Mouse (Mus musculus): ENCODE measurements at regions not wholly inside any gene's neighbourhood (a gene's known extent, or its start where the extent isn't known, plus 50 kb on each side); places are given as distances from the start of the nearest gene placed in this dataset. TPM values are rescaled to one million over a fixed set of nuclear protein-coding genes. Genes with fewer than 3 reads are reported as not detected.
"Not testable (repeated sequence)": the region's sequence is repeated elsewhere in the genome, so short reads cannot be mapped to it uniquely, and the experiment has no call there.

GRCm38 (mm10) chr1:165012376-165012775, 77.0 kb upstream of the Xcl1 start:
- Histone ChIP-seq H3K36me3 (no peaks in the 10 kb centered on the region), H3K27me3 (ENCODE audit: insufficient read depth, poor library complexity, severe bottlenecking) (no peaks in the 10 kb centered on the region), H3K4me3 (no peak overlapping the region), H3K27ac (no peak overlapping the region), H3K9me3 (no peaks in the 10 kb centered on the region), H3K4me1 (peaks cover 10% of the 10 kb centered on the region; the same call in 1 of the 2 replicates)
- DNase-seq (ENCODE audit: low spot score): no peak
- 28% methylated on average over 3 of the region's 3 CpGs for WGBS

- WGBS: 64% methylated on average over 10 of the region's 10 CpGs
- H3K9me3 ChIP-seq: no peaks in the 10 kb centered on the region
- no peaks in the 10 kb centered on the region for H3K36me3 ChIP-seq
- 0 out of 2 replicates have a peak, but pooled peaks cover 10% of the 10 kb centered on the region for H3K4me1 ChIP-seq
- DNase-seq (ENCODE audit: low spot score): no peak
- no peaks in the 10 kb centered on the region for H3K27me3 ChIP-seq (ENCODE audit: insufficient read depth, poor library complexity, severe bottlenecking)
- H3K4me3 ChIP-seq: no peak overlapping the region
- H3K27ac ChIP-seq: no peak overlapping the region
Observed at GRCm38 (mm10) chr1:164999515-164999914, 64.2 kb upstream of the Xcl1 start.

- no peak for DNase-seq (ENCODE audit: low spot score)
- 77% methylated on average over 3 of the region's 3 CpGs for WGBS
- Histone ChIP-seq H3K4me3 (no peak overlapping the region), H3K9me3 (no peaks in the 10 kb centered on the region), H3K36me3 (no peaks in the 10 kb centered on the region), H3K27ac (0 out of 2 replicates have a peak overlapping the region, but pooled peaks have one; percentile 42), H3K4me1 (peaks cover 19% of the 10 kb centered on the region), H3K27me3 (ENCODE audit: insufficient read depth, poor library complexity, severe bottlenecking) (no peaks in the 10 kb centered on the region)
Observed at GRCm38 (mm10) chr1:164998621-164999020, 63.3 kb upstream of the Xcl1 start.

GRCm38 (mm10) chr1:164997660-164998059, 62.3 kb upstream of the Xcl1 start:
- no peak for DNase-seq (ENCODE audit: low spot score)
- 0 out of 2 replicates have a peak overlapping the region, but pooled peaks have one; percentile 33 for H3K27ac ChIP-seq
- H3K4me3 ChIP-seq: no peak overlapping the region
- H3K27me3 ChIP-seq (ENCODE audit: insufficient read depth, poor library complexity, severe bottlenecking): no peaks in the 10 kb centered on the region
- H3K36me3 ChIP-seq: no peaks in the 10 kb centered on the region
- 59% methylated on average over 5 of the region's 5 CpGs for WGBS
- H3K4me1 ChIP-seq: peaks cover 24% of the 10 kb centered on the region
- no peaks in the 10 kb centered on the region for H3K9me3 ChIP-seq

GRCm38 (mm10) chr1:164994247-164994660, 58.9 kb upstream of the Xcl1 start:
- H3K9me3 ChIP-seq: no peaks in the 10 kb centered on the region
- peaks cover 30% of the 10 kb centered on the region for H3K4me1 ChIP-seq
- WGBS: 8% methylated on average over 6 of the region's 6 CpGs
- no peaks in the 10 kb centered on the region for H3K27me3 ChIP-seq (ENCODE audit: insufficient read depth, poor library complexity, severe bottlenecking)
- peak; percentile 84 for DNase-seq (ENCODE audit: low spot score)
- peak overlapping the region; percentile 15; the same call in 1 of the 2 replicates for H3K4me3 ChIP-seq
- H3K36me3 ChIP-seq: no peaks in the 10 kb centered on the region
- H3K27ac ChIP-seq: peak overlapping the region; percentile 85

GRCm38 (mm10) chr1:164993175-164993875, 58.0 kb upstream of the Xcl1 start:
- H3K4me1 ChIP-seq: peaks cover 30% of the 10 kb centered on the region
- H3K4me3 ChIP-seq; H3K27me3 ChIP-seq (ENCODE audit: insufficient read depth, poor library complexity, severe bottlenecking); H3K9me3 ChIP-seq; DNase-seq (ENCODE audit: low spot score); H3K36me3 ChIP-seq: not testable (repeated sequence)
- peak overlapping the region; percentile 85 for H3K27ac ChIP-seq

- Histone ChIP-seq H3K4me3 (no peak overlapping the region), H3K4me1 (peaks cover 18% of the 10 kb centered on the region), H3K36me3 (no peaks in the 10 kb centered on the region; the same call in 1 of the 2 replicates), H3K27ac (no peak overlapping the region), H3K9me3 (peaks cover 5% of the 10 kb centered on the region; the same call in 1 of the 2 replicates), H3K27me3 (ENCODE audit: insufficient read depth, poor library complexity, severe bottlenecking) (no peaks in the 10 kb centered on the region)
- DNase-seq (ENCODE audit: low spot score): no peak
- 93% methylated on average over 1 of the region's 1 CpGs for WGBS
Observed at GRCm38 (mm10) chr1:164988982-164989381, 53.7 kb upstream of the Xcl1 start.

GRCm38 (mm10) chr1:164988191-164988590, 52.9 kb upstream of the Xcl1 start:
- H3K36me3 ChIP-seq: no peaks in the 10 kb centered on the region; the same call in 1 of the 2 replicates
- no peak for DNase-seq (ENCODE audit: low spot score)
- no peak overlapping the region for H3K4me3 ChIP-seq
- H3K27me3 ChIP-seq (ENCODE audit: insufficient read depth, poor library complexity, severe bottlenecking): no peaks in the 10 kb centered on the region
- H3K4me1 ChIP-seq: peaks cover 11% of the 10 kb centered on the region
- H3K9me3 ChIP-seq: peaks cover 6% of the 10 kb centered on the region; the same call in 1 of the 2 replicates
- H3K27ac ChIP-seq: no peak overlapping the region
- WGBS: 75% methylated on average over 3 of the region's 3 CpGs

- not testable (repeated sequence) for H3K36me3 ChIP-seq; H3K27me3 ChIP-seq (ENCODE audit: insufficient read depth, poor library complexity, severe bottlenecking); H3K9me3 ChIP-seq; H3K27ac ChIP-seq; H3K4me1 ChIP-seq; H3K4me3 ChIP-seq; DNase-seq (ENCODE audit: low spot score)
- WGBS: 93% methylated on average over 21 of the region's 21 CpGs
Observed at GRCm38 (mm10) chr1:164985521-164985920, 50.2 kb upstream of the Xcl1 start.

Small RNA genes lying in the stretch of these regions (microRNA-seq; reads per million reads assigned to microRNA genes)
- not detected for gene Gm26042
